Mouse (Mus musculus) lung, embryonic 15.5 days (tissue): ENCODE measurements at regions not wholly inside any gene's neighbourhood (a gene's known extent, or its start where the extent isn't known, plus 50 kb on each side); places are given as distances from the start of the nearest gene placed in this dataset.

Experiments used
- ATAC-seq: fragments of 200-750 bp; cut with Nextera tagmentation; 2 replicates; pipeline ENCODE4 v1.8.0; 2017; ENCODE audit warnings: moderate number of reproducible peaks, borderline replicate concordance; ENCODE audit not compliant: low FRiP score, low TSS enrichment; ENCODE audit errors: extremely low read depth
- H3K27ac ChIP-seq: fragments of 300-500 bp; sonication (generic); 2 replicates; pipeline ENCODE4 v1.5.1; 2015; ENCODE audit warnings: moderate library complexity, mild to moderate bottlenecking, inconsistent platforms
- H3K27me3 ChIP-seq: fragments of 300-500 bp; sonication (generic); 2 replicates; pipeline ENCODE4 v1.6.1; 2015; ENCODE audit warnings: inconsistent platforms
- H3K36me3 ChIP-seq: fragments of 300-500 bp; sonication (generic); 2 replicates; pipeline ENCODE4 v1.6.1; 2015; ENCODE audit warnings: inconsistent platforms
- H3K4me1 ChIP-seq: fragments of 300-500 bp; sonication (generic); 2 replicates; pipeline ENCODE4 v1.6.1; 2015; ENCODE audit warnings: inconsistent platforms
- H3K4me2 ChIP-seq: fragments of 300-500 bp; sonication (generic); 2 replicates; pipeline ENCODE4 v1.6.1; 2015; ENCODE audit warnings: inconsistent platforms, mild to moderate bottlenecking, moderate library complexity
- H3K4me3 ChIP-seq: fragments of 300-500 bp; sonication (generic); 2 replicates; pipeline ENCODE4 v1.5.1; 2015; ENCODE audit warnings: mild to moderate bottlenecking, inconsistent platforms
- H3K9ac ChIP-seq: fragments of 300-500 bp; sonication (generic); 2 replicates; pipeline ENCODE4 v1.6.1; 2015; ENCODE audit warnings: inconsistent platforms
- H3K9me3 ChIP-seq: fragments of 300-500 bp; sonication (generic); 2 replicates; pipeline ENCODE4 v1.6.1; 2016; ENCODE audit warnings: inconsistent platforms
- WGBS: fragments of 180-500 bp; shearing (Covaris S2); methylation state at CpG from one replicate; pipeline ENCODE4 v1.1.7; 2015; 5-methylcytosine and 5-hydroxymethylcytosine counted together

DNA sequence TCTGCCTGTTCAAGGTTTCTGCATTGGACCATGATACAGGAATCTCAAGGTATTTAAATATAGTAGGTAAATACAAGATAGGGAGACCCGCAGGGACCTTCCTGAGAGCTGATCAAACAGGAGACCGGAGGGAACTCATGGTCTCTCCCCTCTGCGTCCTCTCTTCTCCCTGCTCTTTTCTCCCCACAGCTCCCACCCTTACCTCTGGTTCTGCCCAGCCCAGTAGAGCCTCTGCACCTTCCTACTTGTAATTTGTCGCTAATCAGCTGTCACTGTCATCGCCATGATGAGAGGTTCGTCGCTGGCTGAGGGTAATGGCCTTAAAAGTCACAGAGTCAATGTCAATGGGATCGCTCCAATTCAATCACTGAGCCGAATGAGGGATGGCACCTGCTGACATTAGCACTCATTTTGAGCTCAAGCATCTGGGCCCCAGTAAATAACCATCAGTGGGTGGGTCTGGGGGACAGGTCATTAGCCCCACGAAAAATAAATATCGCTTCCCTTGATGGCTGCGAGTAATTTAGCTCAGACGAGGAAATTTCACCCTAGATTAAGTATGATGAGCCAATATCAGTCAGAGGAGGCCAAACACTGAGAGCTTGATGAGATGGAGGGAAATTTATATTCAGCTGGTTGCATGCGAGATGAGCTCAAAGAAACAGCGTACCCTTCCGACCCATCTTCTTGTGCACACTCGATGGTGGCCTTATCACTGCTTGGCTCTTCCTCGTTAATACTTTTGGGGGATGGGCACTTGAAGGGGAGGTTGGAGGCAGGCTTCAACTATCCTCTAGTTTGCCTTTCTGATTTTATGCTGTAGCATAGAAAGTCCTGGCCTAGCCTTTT, 56.2 kb upstream of the Paqr3 start:
- no peaks in the 10 kb centered on the region for H3K9me3 ChIP-seq
- H3K4me2 ChIP-seq, result no peak overlapping the region
- no peak overlapping the region for H3K27ac ChIP-seq
- ATAC-seq, result no peak
- WGBS, result 57% methylated on average over 18 of the region's 18 CpGs
- H3K4me1 ChIP-seq, result peaks cover 10% of the 10 kb centered on the region; the same call in 1 of the 2 replicates
- H3K36me3 ChIP-seq, result no peaks in the 10 kb centered on the region
- H3K27me3 ChIP-seq, result no peaks in the 10 kb centered on the region
- no peak overlapping the region for H3K9ac ChIP-seq
- H3K4me3 ChIP-seq, result no peak overlapping the region

GRCm38 (mm10) chr5:97166128-97166883, 54.9 kb upstream of the Paqr3 start:
- H3K27me3 ChIP-seq, result no peaks in the 10 kb centered on the region
- H3K9me3 ChIP-seq, result no peaks in the 10 kb centered on the region
- WGBS, result 42% methylated on average over 4 of the region's 4 CpGs
- peaks cover 10% of the 10 kb centered on the region; the same call in 1 of the 2 replicates for H3K4me1 ChIP-seq
- peak; percentile 88 for ATAC-seq
- H3K4me3 ChIP-seq, result no peak overlapping the region
- no peak overlapping the region for H3K4me2 ChIP-seq
- no peak overlapping the region for H3K9ac ChIP-seq
- H3K36me3 ChIP-seq, result no peaks in the 10 kb centered on the region
- no peak overlapping the region for H3K27ac ChIP-seq
